Mouse (Mus musculus): ENCODE data around the gene Hspg2. TPM values are rescaled to one million over a fixed set of nuclear protein-coding genes. Genes with fewer than 3 reads are reported as not detected.

Hspg2 gene
- polyA plus RNA-seq, 1 experiment from 2014 or later = 5.2 TPM

- no peak overlapping the region for H3K4me3 ChIP-seq (ENCODE audit: low read depth, low read length)
- no peaks in the 10 kb centered on the region for H3K9me3 ChIP-seq (replicated peaks; ENCODE audit: control insufficient read depth, low read length)
- WGBS (ENCODE audit: insufficient replicate concordance) = 41% methylated on average over 7 of the region's 7 CpGs
- peaks cover 35% of the 10 kb centered on the region for H3K4me1 ChIP-seq (ENCODE audit: control insufficient read depth, low read depth, low read length)
- H3K27ac ChIP-seq (ENCODE audit: low read length) = peak overlapping the region; percentile 65
- H3K4me2 ChIP-seq (ENCODE audit: low read depth, low read length) = peak overlapping the region; percentile 26; the same call in 1 of the 2 replicates
- H3K36me3 ChIP-seq (ENCODE audit: control insufficient read depth, insufficient read depth) = no peaks in the 10 kb centered on the region
- peak; percentile 90 for ATAC-seq (ENCODE audit: low read depth)
- no peak overlapping the region for H3K9ac ChIP-seq (ENCODE audit: low read depth, low read length)
- H3K27me3 ChIP-seq (ENCODE audit: control insufficient read depth, insufficient read depth, low read depth, low read length) = no peaks in the 10 kb centered on the region
Observed at GRCm38 (mm10) chr4:137447363-137448196, 21.0 kb upstream of the Hspg2 start.

- no peaks in the 10 kb centered on the region for H3K27me3 ChIP-seq (ENCODE audit: control insufficient read depth, insufficient read depth, low read depth, low read length)
- H3K36me3 ChIP-seq (ENCODE audit: control insufficient read depth, insufficient read depth) = no peaks in the 10 kb centered on the region
- ATAC-seq (ENCODE audit: low read depth) = no peak
- no peak overlapping the region for H3K9ac ChIP-seq (ENCODE audit: low read depth, low read length)
- no peaks in the 10 kb centered on the region for H3K9me3 ChIP-seq (replicated peaks; ENCODE audit: control insufficient read depth, low read length)
- 57% methylated on average over 6 of the region's 6 CpGs for WGBS (ENCODE audit: insufficient replicate concordance)
- H3K4me3 ChIP-seq (ENCODE audit: low read depth, low read length) = no peak overlapping the region
- H3K27ac ChIP-seq (ENCODE audit: low read length) = 0 out of 2 replicates have a peak overlapping the region, but pooled peaks have one; percentile 14
- no peak overlapping the region for H3K4me2 ChIP-seq (ENCODE audit: low read depth, low read length)
- H3K4me1 ChIP-seq (ENCODE audit: control insufficient read depth, low read depth, low read length) = peaks cover 35% of the 10 kb centered on the region
Observed at GRCm38 (mm10) chr4:137448197-137448596, 20.4 kb upstream of the Hspg2 start.

- no peak overlapping the region for H3K4me3 ChIP-seq (ENCODE audit: low read depth, low read length)
- no peak overlapping the region for H3K9ac ChIP-seq (ENCODE audit: low read depth, low read length)
- H3K4me2 ChIP-seq (ENCODE audit: low read depth, low read length) = no peak overlapping the region
- 30% methylated on average over 2 of the region's 2 CpGs for WGBS (ENCODE audit: insufficient replicate concordance)
- H3K9me3 ChIP-seq (replicated peaks; ENCODE audit: control insufficient read depth, low read length) = no peaks in the 10 kb centered on the region
- no peaks in the 10 kb centered on the region for H3K36me3 ChIP-seq (ENCODE audit: control insufficient read depth, insufficient read depth)
- no peaks in the 10 kb centered on the region for H3K27me3 ChIP-seq (ENCODE audit: control insufficient read depth, insufficient read depth, low read depth, low read length)
- peaks cover 35% of the 10 kb centered on the region for H3K4me1 ChIP-seq (ENCODE audit: control insufficient read depth, low read depth, low read length)
- no peak overlapping the region for H3K27ac ChIP-seq (ENCODE audit: low read length)
- no peak for ATAC-seq (ENCODE audit: low read depth)
Observed at GRCm38 (mm10) chr4:137448641-137449040, 19.9 kb upstream of the Hspg2 start.

GRCm38 (mm10) chr4:137449132-137449531 is 19.4 kb upstream of the Hspg2 start:
- H3K9ac ChIP-seq (ENCODE audit: low read depth, low read length) = no peak overlapping the region
- WGBS (ENCODE audit: insufficient replicate concordance) = 58% methylated on average over 2 of the region's 2 CpGs
- no peak overlapping the region for H3K4me2 ChIP-seq (ENCODE audit: low read depth, low read length)
- no peak for ATAC-seq (ENCODE audit: low read depth)
- no peak overlapping the region for H3K27ac ChIP-seq (ENCODE audit: low read length)
- no peaks in the 10 kb centered on the region for H3K36me3 ChIP-seq (ENCODE audit: control insufficient read depth, insufficient read depth)
- H3K9me3 ChIP-seq (replicated peaks; ENCODE audit: control insufficient read depth, low read length) = no peaks in the 10 kb centered on the region
- H3K4me3 ChIP-seq (ENCODE audit: low read depth, low read length) = no peak overlapping the region
- no peaks in the 10 kb centered on the region for H3K27me3 ChIP-seq (ENCODE audit: control insufficient read depth, insufficient read depth, low read depth, low read length)
- peaks cover 32% of the 10 kb centered on the region for H3K4me1 ChIP-seq (ENCODE audit: control insufficient read depth, low read depth, low read length)

GRCm38 (mm10) chr4:137449715-137450114 is 18.9 kb upstream of the Hspg2 start:
- peaks cover 32% of the 10 kb centered on the region for H3K4me1 ChIP-seq (ENCODE audit: control insufficient read depth, low read depth, low read length)
- no peaks in the 10 kb centered on the region for H3K27me3 ChIP-seq (ENCODE audit: control insufficient read depth, insufficient read depth, low read depth, low read length)
- H3K27ac ChIP-seq (ENCODE audit: low read length) = no peak overlapping the region
- no peaks in the 10 kb centered on the region for H3K9me3 ChIP-seq (replicated peaks; ENCODE audit: control insufficient read depth, low read length)
- no peak overlapping the region for H3K4me2 ChIP-seq (ENCODE audit: low read depth, low read length)
- H3K36me3 ChIP-seq (ENCODE audit: control insufficient read depth, insufficient read depth) = no peaks in the 10 kb centered on the region
- whole genome bisulfite sequencing (ENCODE audit: insufficient replicate concordance) = 69% methylated on average over 10 of the region's 10 CpGs
- no peak overlapping the region for H3K9ac ChIP-seq (ENCODE audit: low read depth, low read length)
- no peak overlapping the region for H3K4me3 ChIP-seq (ENCODE audit: low read depth, low read length)
- no peak for ATAC-seq (ENCODE audit: low read depth)

- Histone ChIP-seq H3K9ac (ENCODE audit: low read depth, low read length) (no peak overlapping the region), H3K4me3 (ENCODE audit: low read depth, low read length) (no peak overlapping the region), H3K36me3 (ENCODE audit: control insufficient read depth, insufficient read depth) (no peaks in the 10 kb centered on the region), H3K4me1 (ENCODE audit: control insufficient read depth, low read depth, low read length) (peaks cover 31% of the 10 kb centered on the region), H3K4me2 (ENCODE audit: low read depth, low read length) (no peak overlapping the region), H3K9me3 (replicated peaks; ENCODE audit: control insufficient read depth, low read length) (no peaks in the 10 kb centered on the region), H3K27me3 (ENCODE audit: control insufficient read depth, insufficient read depth, low read depth, low read length) (no peaks in the 10 kb centered on the region), H3K27ac (ENCODE audit: low read length) (no peak overlapping the region)
- 76% methylated on average over 6 of the region's 6 CpGs for WGBS (ENCODE audit: insufficient replicate concordance)
- no peak for ATAC-seq (ENCODE audit: low read depth)
Observed at GRCm38 (mm10) chr4:137452190-137452589, 16.4 kb upstream of the Hspg2 start.

- WGBS (ENCODE audit: insufficient replicate concordance) = 71% methylated on average over 8 of the region's 8 CpGs
- H3K27ac ChIP-seq (ENCODE audit: low read length) = no peak within 1 kb of the TSS
- H3K9ac ChIP-seq (ENCODE audit: low read depth, low read length) = no peak within 1 kb of the TSS
- no peak within 1 kb of the TSS for H3K4me3 ChIP-seq (ENCODE audit: low read depth, low read length)
- no peaks in the 10 kb centered on the region for H3K9me3 ChIP-seq (replicated peaks; ENCODE audit: control insufficient read depth, low read length)
- H3K36me3 ChIP-seq (ENCODE audit: control insufficient read depth, insufficient read depth) = no peaks in the 10 kb centered on the region
- no peaks in the 10 kb centered on the region for H3K27me3 ChIP-seq (ENCODE audit: control insufficient read depth, insufficient read depth, low read depth, low read length)
- ATAC-seq (ENCODE audit: low read depth) = no peak
- H3K4me2 ChIP-seq (ENCODE audit: low read depth, low read length) = no peak within 1 kb of the TSS
- peaks cover 22% of the 10 kb centered on the region for H3K4me1 ChIP-seq (ENCODE audit: control insufficient read depth, low read depth, low read length)
Observed at GRCm38 (mm10) chr4:137453234-137453767, 15.3 kb upstream of the Hspg2 start, which contains the start of gene 1700013G24Rik. Gene 1700013G24Rik, plus strand, starts transcription at chr4:137453284.

GRCm38 (mm10) chr4:137454582-137454981 is 14.0 kb upstream of the Hspg2 start:
- 85% methylated on average over 14 of the region's 14 CpGs for WGBS (ENCODE audit: insufficient replicate concordance)
- no peaks in the 10 kb centered on the region for H3K36me3 ChIP-seq (ENCODE audit: control insufficient read depth, insufficient read depth)
- no peak for ATAC-seq (ENCODE audit: low read depth)
- H3K27me3 ChIP-seq (ENCODE audit: control insufficient read depth, insufficient read depth, low read depth, low read length) = no peaks in the 10 kb centered on the region
- no peak overlapping the region for H3K4me3 ChIP-seq (ENCODE audit: low read depth, low read length)
- no peak overlapping the region for H3K4me2 ChIP-seq (ENCODE audit: low read depth, low read length)
- no peaks in the 10 kb centered on the region for H3K9me3 ChIP-seq (replicated peaks; ENCODE audit: control insufficient read depth, low read length)
- H3K27ac ChIP-seq (ENCODE audit: low read length) = no peak overlapping the region
- H3K9ac ChIP-seq (ENCODE audit: low read depth, low read length) = no peak overlapping the region
- H3K4me1 ChIP-seq (ENCODE audit: control insufficient read depth, low read depth, low read length) = peaks cover 14% of the 10 kb centered on the region

GRCm38 (mm10) chr4:137456581-137456980 is 12.0 kb upstream of the Hspg2 start:
- WGBS (ENCODE audit: insufficient replicate concordance) = 74% methylated on average over 12 of the region's 12 CpGs
- Histone ChIP-seq H3K9me3 (replicated peaks; ENCODE audit: control insufficient read depth, low read length) (no peaks in the 10 kb centered on the region), H3K36me3 (ENCODE audit: control insufficient read depth, insufficient read depth) (no peaks in the 10 kb centered on the region), H3K27ac (ENCODE audit: low read length) (no peak overlapping the region), H3K9ac (ENCODE audit: low read depth, low read length) (no peak overlapping the region), H3K27me3 (ENCODE audit: control insufficient read depth, insufficient read depth, low read depth, low read length) (no peaks in the 10 kb centered on the region), H3K4me1 (ENCODE audit: control insufficient read depth, low read depth, low read length) (peaks cover 10% of the 10 kb centered on the region), H3K4me2 (ENCODE audit: low read depth, low read length) (no peak overlapping the region), H3K4me3 (ENCODE audit: low read depth, low read length) (no peak overlapping the region)
- ATAC-seq (ENCODE audit: low read depth) = no peak
